ENCODE assay signal across 10 mouse cellular contexts in genomic region chr9:51277834-51278498, GRCm38 (mm10). TPM values are rescaled to one million over a fixed set of nuclear protein-coding genes. Genes with fewer than 3 reads are reported as not detected.
DNase-seq lines count a peak whose midpoint lies in the region; ATAC-seq lines count a peak whose summit lies in the region.
"Had no signal": no experiment of that assay in that cellular context is flagged by ENCODE, and none has a peak within 500 bp of the region (broad histone marks: within the 10 kb centered on the region; RNA-seq: fewer than 3 reads in every experiment).

No protein-coding gene starts in this region.

- H3K9ac ChIP-seq in kidney, embryonic 15.5 days, result peak overlapping the region; percentile 60
- peak overlapping the region; percentile 68 for H3K9ac ChIP-seq in intestine, embryonic 15.5 days
- H3K9ac ChIP-seq in neural tube, embryonic 12.5 days, result peak overlapping the region; percentile 55; the same call in 1 of the 2 replicates

- no peaks in the 10 kb centered on the region for H3K36me3 ChIP-seq in kidney, embryonic 15.5 days
- no peaks in the 10 kb centered on the region for H3K36me3 ChIP-seq in embryonic facial prominence, embryonic 10.5 days (replicated peaks)
- H3K36me3 ChIP-seq in intestine, embryonic 15.5 days, result no peaks in the 10 kb centered on the region
- H3K36me3 ChIP-seq in neural tube, embryonic 12.5 days, result no peaks in the 10 kb centered on the region

- peaks cover 27% of the 10 kb centered on the region for H3K4me1 ChIP-seq in kidney, embryonic 15.5 days
- peaks cover 26% of the 10 kb centered on the region for H3K4me1 ChIP-seq in embryonic facial prominence, embryonic 10.5 days
- H3K4me1 ChIP-seq in intestine, embryonic 15.5 days (replicated peaks), result peaks cover 13% of the 10 kb centered on the region
- peaks cover 15% of the 10 kb centered on the region for H3K4me1 ChIP-seq in neural tube, embryonic 12.5 days

- H3K9me3 ChIP-seq in kidney, embryonic 15.5 days (replicated peaks), result no peaks in the 10 kb centered on the region
- no peaks in the 10 kb centered on the region for H3K9me3 ChIP-seq in embryonic facial prominence, embryonic 10.5 days
- H3K9me3 ChIP-seq in intestine, embryonic 15.5 days, result no peaks in the 10 kb centered on the region
- no peaks in the 10 kb centered on the region for H3K9me3 ChIP-seq in neural tube, embryonic 12.5 days

- peak overlapping the region; percentile 88 for H3K4me2 ChIP-seq in kidney, embryonic 15.5 days
- H3K4me2 ChIP-seq in intestine, embryonic 15.5 days (replicated peaks), result peak overlapping the region; percentile 97
- peak overlapping the region; percentile 90 for H3K4me2 ChIP-seq in neural tube, embryonic 12.5 days (replicated peaks)

- no peak for ATAC-seq in kidney, embryonic 15.5 days (replicated peaks; ENCODE audit: low FRiP score)
- peak; percentile 10 for ATAC-seq in intestine, embryonic 15.5 days
- ATAC-seq in neural tube, embryonic 12.5 days (ENCODE audit: low FRiP score, low read depth), result peak; percentile 12; the same call in 1 of the 2 replicates
- no peak for ATAC-seq in frontal cortex, adult (ENCODE audit: low TSS enrichment)

- peaks cover 9% of the 10 kb centered on the region; the same call in 1 of the 2 replicates for H3K27me3 ChIP-seq in kidney, embryonic 15.5 days
- peaks cover 56% of the 10 kb centered on the region for H3K27me3 ChIP-seq in embryonic facial prominence, embryonic 10.5 days (replicated peaks; ENCODE audit: low read depth, poor library complexity, severe bottlenecking)
- H3K27me3 ChIP-seq in intestine, embryonic 15.5 days (replicated peaks), result peaks cover 4% of the 10 kb centered on the region
- peaks cover 17% of the 10 kb centered on the region for H3K27me3 ChIP-seq in neural tube, embryonic 12.5 days (replicated peaks)
- H3K27me3 ChIP-seq: Patski had no signal

- H3K27ac ChIP-seq in kidney, embryonic 15.5 days, result peak overlapping the region; percentile 79
- H3K27ac ChIP-seq in embryonic facial prominence, embryonic 10.5 days (replicated peaks), result peak overlapping the region; percentile 84
- H3K27ac ChIP-seq in intestine, embryonic 15.5 days, result peak overlapping the region; percentile 56; the same call in 1 of the 2 replicates
- no peak overlapping the region for H3K27ac ChIP-seq in neural tube, embryonic 12.5 days

- DNase-seq in kidney, postnatal 10 days, result no peak
- DNase-seq in embryonic facial prominence, embryonic 10.5 days (ENCODE audit: low spot score), result no peak
- no peak for DNase-seq in left cerebral cortex, postnatal 14 days (ENCODE audit: low spot score in 2 of 2)
- no peak for DNase-seq in cerebellum, adult 9-10 months

- WGBS in kidney, embryonic 15.5 days, result 17% methylated on average over 13 of the region's 13 CpGs
- 16% methylated on average over 13 of the region's 13 CpGs for WGBS in embryonic facial prominence, embryonic 10.5 days
- 22% methylated on average over 13 of the region's 13 CpGs for WGBS in intestine, embryonic 15.5 days
- WGBS in neural tube, embryonic 12.5 days, result 22% methylated on average over 13 of the region's 13 CpGs

- H3K4me3 ChIP-seq in kidney, embryonic 15.5 days (replicated peaks), result peak overlapping the region; percentile 59
- H3K4me3 ChIP-seq in embryonic facial prominence, embryonic 10.5 days, result peak overlapping the region; percentile 72
- H3K4me3 ChIP-seq in intestine, embryonic 15.5 days (replicated peaks), result peak overlapping the region; percentile 60
- peak overlapping the region; percentile 43 for H3K4me3 ChIP-seq in neural tube, embryonic 12.5 days

- intact Hi-C loops in left cerebral cortex, postnatal 14 days (cut with DNase I), result no loop called here

RNA-seq across cellular contexts. Expression of gene Colca2, which starts 0.4 kb away (rescaled TPM):
- polyA plus RNA-seq in kidney, embryonic 15.5 days (2015; fragmentation: Nextera tagmentation; extraction: Ambion mirVana), result 3.7 and 4.1 TPM in 2 replicates
- 1.9 and 2.1 TPM in 2 replicates for polyA plus RNA-seq in embryonic facial prominence, embryonic 10.5 days (2016; fragmentation: Nextera tagmentation; extraction: Ambion mirVana)
- 2.1 and 2.6 TPM in 2 replicates for polyA plus RNA-seq in intestine, embryonic 15.5 days (2015; fragmentation: Nextera tagmentation; extraction: Ambion mirVana)
- 0.75 and 0.79 TPM in 2 replicates for polyA plus RNA-seq in neural tube, embryonic 12.5 days (2016; fragmentation: Nextera tagmentation; extraction: Ambion mirVana)
- 1 to 10 TPM; 1.3 TPM for total RNA-seq in left cerebral cortex, postnatal 14 days (2021)

RNA-seq across cellular contexts. Expression of gene 1810046K07Rik, which starts 50.8 kb away (rescaled TPM):
- polyA plus RNA-seq in kidney, embryonic 15.5 days (2015; fragmentation: Nextera tagmentation; extraction: Ambion mirVana), result not detected in 2 replicates
- polyA plus RNA-seq in embryonic facial prominence, embryonic 10.5 days (2016; fragmentation: Nextera tagmentation; extraction: Ambion mirVana), result not detected in 2 replicates
- not detected in 2 replicates for polyA plus RNA-seq in intestine, embryonic 15.5 days (2015; fragmentation: Nextera tagmentation; extraction: Ambion mirVana)
- polyA plus RNA-seq in neural tube, embryonic 12.5 days (2016; fragmentation: Nextera tagmentation; extraction: Ambion mirVana), result not detected in 2 replicates
- total RNA-seq in left cerebral cortex, postnatal 14 days (2021), result not detected
- total RNA-seq: gastrocnemius, postnatal 10 days had no signal
- polyA plus RNA-seq: Patski had no signal

Comparison
In these comparisons a context has a peak if more than half of its experiments do, and no peak if none do; other contexts are left out.
1. ATAC-seq: peak in intestine, embryonic 15.5 days (single experiment) and neural tube, embryonic 12.5 days (single experiment); none in kidney, embryonic 15.5 days (single experiment) and frontal cortex, adult (single experiment).
2. Peak in every context shown above with its lines, with median percentiles within 50 percentile points of each other: H3K4me2 ChIP-seq, H3K4me3 ChIP-seq and H3K9ac ChIP-seq.